Mouse (Mus musculus): Measurements from ENCODE around the gene Sync. TPM values are rescaled to one million over a fixed set of nuclear protein-coding genes. Genes with fewer than 3 reads are reported as not detected.

Sync gene
- total and polyA plus RNA-seq, 3 experiments = 0.31 to 0.43 TPM; not detected in 1

DNA sequence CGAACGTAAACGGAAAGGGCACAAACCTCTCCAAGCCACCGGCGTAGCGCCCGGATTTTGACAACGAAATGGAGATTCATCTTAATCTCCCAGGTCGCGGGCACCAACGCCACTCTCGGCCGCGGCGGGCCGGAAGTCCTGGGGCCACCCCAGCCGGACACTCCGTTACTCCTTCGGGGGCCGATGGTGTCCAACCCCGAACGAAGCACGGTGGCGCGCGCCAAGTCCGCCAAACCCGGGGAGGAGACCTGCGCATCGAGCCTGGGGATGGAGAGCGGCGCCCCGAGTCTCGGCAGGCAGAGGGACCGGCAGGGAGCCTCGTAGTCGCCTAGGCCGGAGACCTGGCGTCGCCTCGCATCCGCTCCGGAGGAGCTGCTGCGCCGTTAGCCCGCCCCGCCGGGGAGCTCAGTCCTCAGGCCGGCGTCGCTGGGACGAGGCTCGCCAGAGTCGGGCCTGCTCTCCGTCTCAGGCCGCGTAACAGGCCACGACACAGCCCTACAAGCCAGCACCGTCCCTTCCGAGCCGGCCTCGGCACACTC lies 47.3 kb downstream of the Sync start:
- Histone ChIP-seq H3K27me3 (ENCODE audit: control insufficient read depth in 1 of 2, insufficient read depth in 2 of 2, low read length in 2 of 2) (no peaks in the 10 kb centered on the region), H3K27ac (ENCODE audit: control insufficient read depth, low read depth, low read length) (peak overlapping the region; percentile 65), H3K4me1 (ENCODE audit: control insufficient read depth in 1 of 2, insufficient read depth in 2 of 2, low read length in 2 of 2) (peaks cover 3 to 11% of the 10 kb centered on the region in 2 experiments), H3K79me2 (ENCODE audit: control insufficient read depth, insufficient read depth, low read length, poor library complexity) (peaks cover 34% of the 10 kb centered on the region), H3K36me3 (ENCODE audit: control insufficient read depth in 1 of 2, insufficient read depth in 2 of 2, low read length in 2 of 2) (peaks cover 14 to 30% of the 10 kb centered on the region in 2 experiments), H3K9ac (ENCODE audit: control insufficient read depth, low read depth, low read length, poor library complexity, severe bottlenecking) (peak overlapping the region; percentile 92), H3K4me3 (ENCODE audit: control insufficient read depth in 1 of 2, insufficient read depth in 1 of 2, low read depth in 2 of 2, low read length in 2 of 2) (peak overlapping the region; percentile 80 to 90), H3K9me3 (replicated peaks; ENCODE audit: insufficient read depth, low read length) (no peaks in the 10 kb centered on the region)
- TF ChIP-seq POLR2AphosphoS5 (IDR thresholded peaks at IDR 0.05; ENCODE audit: borderline replicate concordance, low read depth, low read length) (no peak), UBTF (IDR thresholded peaks at IDR 0.05; ENCODE audit: borderline replicate concordance, insufficient read depth, low read depth, low read length) (0 out of 2 replicates have a peak, but pooled peaks have one; percentile 91), MAFK (IDR thresholded peaks at IDR 0.05; ENCODE audit: borderline replicate concordance, low read depth, low read length) (no peak), POLR2A (IDR thresholded peaks at IDR 0.05; ENCODE audit: control insufficient read depth in 1 of 2, insufficient read depth in 1 of 2, low read depth in 1 of 2, low read length in 2 of 2, poor library complexity in 1 of 2) (0 out of 4 replicates have a peak, but pooled peaks of 1 of the 2 experiments have one; percentile 21), CHD2 (IDR thresholded peaks at IDR 0.05; ENCODE audit: low read length) (no peak), TCF12 (IDR thresholded peaks at IDR 0.05; ENCODE audit: low read depth, low read length) (0 out of 2 replicates have a peak, but pooled peaks have one; percentile 2), CHD1 (IDR thresholded peaks at IDR 0.05; ENCODE audit: low read depth, low read length) (peak; percentile 14; the same call in 1 of the 2 replicates)
- DNase-seq (ENCODE audit: low read depth, low spot score) = no peak

DNA sequence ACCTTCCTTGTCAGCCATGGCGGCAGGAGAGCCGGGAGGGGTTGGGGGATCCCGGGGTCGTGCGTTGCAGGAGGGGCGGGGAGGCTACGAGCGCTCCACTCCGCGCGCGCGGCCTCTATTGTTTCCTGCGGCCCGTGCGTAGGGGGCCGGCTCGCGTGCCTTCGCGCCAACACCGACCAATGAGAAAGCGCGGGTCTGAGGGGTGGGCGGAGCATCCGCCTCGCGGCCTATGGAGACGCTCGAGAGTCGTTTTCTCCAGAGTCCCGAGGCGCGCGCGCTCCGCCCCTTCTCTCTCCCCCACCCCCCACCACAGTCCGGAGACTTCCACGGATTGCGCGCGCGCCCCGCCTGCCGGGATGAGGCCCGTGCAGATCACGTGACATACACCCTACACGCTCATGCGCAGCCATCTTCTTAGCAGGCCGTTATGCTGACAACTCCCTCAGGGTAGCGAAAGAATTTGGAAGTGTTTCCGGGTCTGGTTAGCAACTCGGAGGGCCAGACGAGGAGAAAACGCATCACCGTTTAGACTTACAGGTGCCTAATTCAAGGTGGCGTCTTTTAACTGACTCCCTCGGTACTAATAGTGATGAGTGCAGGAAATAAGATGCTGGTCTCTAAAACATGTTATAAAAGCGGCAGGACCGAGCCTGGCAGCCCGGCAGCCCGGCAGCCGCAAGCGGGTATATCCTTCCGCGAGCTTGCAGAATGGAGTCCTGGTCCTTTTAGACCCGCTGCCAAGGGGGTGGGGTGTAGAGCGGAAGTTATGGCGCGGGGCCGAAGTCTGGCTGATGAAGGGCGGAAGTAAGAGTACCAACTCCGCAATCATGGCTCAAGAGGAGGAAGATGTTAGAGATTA lies 48.0 kb downstream of the Sync start, which contains the start of the genes Rbbp4 and Zbtb8os:
Rbbp4 (minus strand) TSS at position 155 of the 859 bp plus-strand sequence.
Zbtb8os (plus strand) TSS at position 480 of the 859 bp plus-strand sequence.
- Histone ChIP-seq H3K27me3 (ENCODE audit: control insufficient read depth in 1 of 2, insufficient read depth in 2 of 2, low read length in 2 of 2) (no peaks in the 10 kb centered on the region), H3K27ac (ENCODE audit: control insufficient read depth, low read depth, low read length) (peak within 1 kb of the TSS; percentile 99), H3K4me1 (ENCODE audit: control insufficient read depth in 1 of 2, insufficient read depth in 2 of 2, low read length in 2 of 2) (peaks cover 3 to 11% of the 10 kb centered on the region in 2 experiments), H3K9me3 (replicated peaks; ENCODE audit: insufficient read depth, low read length) (no peaks in the 10 kb centered on the region), H3K79me2 (ENCODE audit: control insufficient read depth, insufficient read depth, low read length, poor library complexity) (peaks cover 33% of the 10 kb centered on the region), H3K36me3 (ENCODE audit: control insufficient read depth in 1 of 2, insufficient read depth in 2 of 2, low read length in 2 of 2) (peaks cover 12 to 34% of the 10 kb centered on the region in 2 experiments), H3K4me3 (ENCODE audit: control insufficient read depth in 1 of 2, insufficient read depth in 1 of 2, low read depth in 2 of 2, low read length in 2 of 2) (peak within 1 kb of the TSS; percentile 81 to 90), H3K9ac (ENCODE audit: control insufficient read depth, low read depth, low read length, poor library complexity, severe bottlenecking) (peak within 1 kb of the TSS; percentile 97)
- peak; percentile 99 for DNase-seq (ENCODE audit: low read depth, low spot score)
- no peak for TF ChIP-seq SMC3 (IDR thresholded peaks at IDR 0.05; ENCODE audit: low read depth, low read length)
- TF ChIP-seq GATA1 (IDR thresholded peaks at IDR 0.05; ENCODE audit: low read depth, low read length) = no peak
- peak; percentile 84 for TF ChIP-seq HCFC1 (IDR thresholded peaks at IDR 0.05; ENCODE audit: low read depth, low read length)
- TF ChIP-seq SIN3A (IDR thresholded peaks at IDR 0.05; ENCODE audit: low read length) = peak; percentile 80
- TF ChIP-seq RAD21 (IDR thresholded peaks at IDR 0.05; ENCODE audit: low read depth, low read length) = no peak
- TF ChIP-seq USF1 (IDR thresholded peaks at IDR 0.05; ENCODE audit: low read depth, low read length) = peak; percentile 98
- 0 out of 2 replicates have a peak, but pooled peaks have one; percentile 16 for TF ChIP-seq ZKSCAN1 (IDR thresholded peaks at IDR 0.05; ENCODE audit: low read depth, low read length)
- TF ChIP-seq POLR2A (IDR thresholded peaks at IDR 0.05; ENCODE audit: control insufficient read depth in 1 of 2, insufficient read depth in 1 of 2, low read depth in 1 of 2, low read length in 2 of 2, poor library complexity in 1 of 2) = peak; percentile 68 to 75
- TF ChIP-seq MYC (IDR thresholded peaks at IDR 0.05; ENCODE audit: low read depth, low read length) = no peak; the same call in 1 of the 2 replicates
- peak; percentile 52; the same call in 1 of the 2 replicates for TF ChIP-seq CHD2 (IDR thresholded peaks at IDR 0.05; ENCODE audit: low read length)
- TF ChIP-seq E2F4 (IDR thresholded peaks at IDR 0.05; ENCODE audit: borderline replicate concordance, low read depth, low read length) = peak; percentile 88; the same call in 1 of the 2 replicates
- TF ChIP-seq MAZ (IDR thresholded peaks at IDR 0.05; ENCODE audit: low read depth, low read length) = peak; percentile 77
- TF ChIP-seq TBP (IDR thresholded peaks at IDR 0.05; ENCODE audit: low read depth, low read length) = 0 out of 2 replicates have a peak, but pooled peaks have one; percentile 9
- peak; percentile 79 for TF ChIP-seq NELFE (IDR thresholded peaks at IDR 0.05; ENCODE audit: low read depth, low read length)
- peak; percentile 80; a peak in 3 of 4 replicates for TF ChIP-seq USF2 (IDR thresholded peaks at IDR 0.05; ENCODE audit: borderline replicate concordance in 1 of 2, insufficient read depth in 1 of 2, low read depth in 1 of 2, low read length in 2 of 2)
- TF ChIP-seq NRF1 (IDR thresholded peaks at IDR 0.05; ENCODE audit: insufficient read depth, low read depth, low read length, poor library complexity, severe bottlenecking) = peak; percentile 88
- no peak for TF ChIP-seq MYB (IDR thresholded peaks at IDR 0.05; ENCODE audit: low read depth, low read length)
- no peak for TF ChIP-seq UBTF (IDR thresholded peaks at IDR 0.05; ENCODE audit: borderline replicate concordance, insufficient read depth, low read depth, low read length)
- TF ChIP-seq ETS1 (IDR thresholded peaks at IDR 0.05; ENCODE audit: low read depth, low read length) = peak; percentile 66
- 0 out of 2 replicates have a peak, but pooled peaks have one; percentile 9 for TF ChIP-seq RCOR1 (IDR thresholded peaks at IDR 0.05; ENCODE audit: low read depth, low read length)
- peak; percentile 92 for TF ChIP-seq MAX (IDR thresholded peaks at IDR 0.05; ENCODE audit: low read length)
- TF ChIP-seq TCF12 (IDR thresholded peaks at IDR 0.05; ENCODE audit: low read depth, low read length) = no peak
- peak; percentile 95 for TF ChIP-seq BHLHE40 (IDR thresholded peaks at IDR 0.05; ENCODE audit: borderline replicate concordance, low read depth, low read length)

Data from MEL (cell line).